Mouse (Mus musculus) testis, postnatal 14 days (tissue): ENCODE measurements around the gene Rab13.
A peak's percentile ranks its signal among the peaks of the same experiment; 100 is the strongest.

Experiments
- DNase-seq: peaks from one replicate; pipeline ENCODE4 v3.0.0; 2021; ENCODE audit warnings: low spot score

Gene Rab13

GRCm38 (mm10) chr3:90263121-90263771 lies 49.8 kb downstream of the Rab13 start:
- no peak for DNase-seq

GRCm38 (mm10) chr3:90264687-90265033 lies 51.2 kb downstream of the Rab13 start:
- no peak for DNase-seq

- peak; percentile 87 for DNase-seq
Observed at GRCm38 (mm10) chr3:90265034-90265931, 51.8 kb downstream of the Rab13 start, which contains the start of gene Dennd4b. TSS of gene Dennd4b (plus strand) at chr3:90265185.

- DNase-seq: no peak
Observed at GRCm38 (mm10) chr3:90265932-90266741, 52.6 kb downstream of the Rab13 start.

GRCm38 (mm10) chr3:90266901-90267775 lies 53.6 kb downstream of the Rab13 start:
- no peak for DNase-seq

- no peak for DNase-seq
Observed at GRCm38 (mm10) chr3:90268190-90268589, 54.7 kb downstream of the Rab13 start.

- no peak for DNase-seq
Observed at GRCm38 (mm10) chr3:90268971-90269370, 55.5 kb downstream of the Rab13 start.

GRCm38 (mm10) chr3:90270784-90271183 lies 57.3 kb downstream of the Rab13 start:
- no peak for DNase-seq

GRCm38 (mm10) chr3:90272170-90272569 lies 58.7 kb downstream of the Rab13 start:
- DNase-seq: no peak

- no peak for DNase-seq
Observed at GRCm38 (mm10) chr3:90273855-90274254, 60.4 kb downstream of the Rab13 start.

- DNase-seq: no peak
Observed at GRCm38 (mm10) chr3:90275286-90275685, 61.8 kb downstream of the Rab13 start.
